In genomic region chr19:37959076-37959475, GRCm38 (mm10) we compare ENCODE assay signal across 17 mouse cellular contexts.
"Had no signal": no experiment of that assay in that cellular context is flagged by ENCODE, and none has a peak within 500 bp of the region (broad histone marks: within the 10 kb centered on the region; RNA-seq: fewer than 3 reads in every experiment).

No protein-coding gene starts in this region.

- H3K4me3 ChIP-seq: layer of hippocampus, adult 2 months; limb, embryonic 12.5 days; liver, embryonic 13.5 days; lung, embryonic 15.5 days; midbrain, embryonic 12.5 days; neural tube, embryonic 15.5 days had no signal

- H3K36me3 ChIP-seq: limb, embryonic 12.5 days; liver, embryonic 13.5 days; midbrain, embryonic 12.5 days; neural tube, embryonic 15.5 days had no signal

- H3K4me1 ChIP-seq: limb, embryonic 12.5 days; liver, embryonic 13.5 days; midbrain, embryonic 12.5 days; neural tube, embryonic 15.5 days had no signal

- DNase-seq: kidney, adult 9 months; kidney, postnatal 36 days; liver; liver, embryonic 13.5 days; liver, postnatal 0 days; lung, postnatal 14 days; right cerebral cortex, adult 18-20 months; right cerebral cortex, postnatal 25 days; thymus, postnatal 4 days had no signal

- H3K4me2 ChIP-seq: limb, embryonic 12.5 days; liver, embryonic 13.5 days; lung, embryonic 15.5 days; midbrain, embryonic 12.5 days; neural tube, embryonic 15.5 days had no signal

- H3K27me3 ChIP-seq: limb, embryonic 12.5 days; liver, embryonic 13.5 days; lung, embryonic 15.5 days; midbrain, embryonic 12.5 days; neural tube, embryonic 15.5 days had no signal

- H3K9me3 ChIP-seq: limb, embryonic 12.5 days; liver, embryonic 13.5 days; lung, embryonic 15.5 days; midbrain, embryonic 12.5 days; neural tube, embryonic 15.5 days had no signal

- ATAC-seq: liver, postnatal 0 days; midbrain, embryonic 16.5 days had no signal

- H3K27ac ChIP-seq: kidney, postnatal 0 days; layer of hippocampus, adult 2 months; limb, embryonic 12.5 days; liver, embryonic 13.5 days; lung, embryonic 15.5 days; macrophage; midbrain, embryonic 12.5 days; neural tube, embryonic 15.5 days had no signal

- H3K9ac ChIP-seq: limb, embryonic 12.5 days; liver, embryonic 13.5 days; liver, postnatal 0 days; lung, embryonic 15.5 days; midbrain, embryonic 12.5 days; neural tube, embryonic 15.5 days had no signal
